ENCODE assay signal across 8 mouse cellular contexts in genomic region chr7:12977682-12978389, GRCm38 (mm10). TPM values are rescaled to one million over a fixed set of nuclear protein-coding genes. Genes with fewer than 3 reads are reported as not detected.
DNase-seq lines count a peak whose midpoint lies in the region; ATAC-seq lines count a peak whose summit lies in the region.

Zfp446 (plus strand) TSS chr7:12977848.

- ATAC-seq in hindbrain, embryonic 14.5 days (ENCODE audit: low FRiP score): peak; percentile 99

- H3K4me2 ChIP-seq in hindbrain, embryonic 14.5 days (replicated peaks): peak within 1 kb of the TSS; percentile 85

- DNase-seq in R1 (ENCODE audit: low read depth, low spot score): peak; percentile 99
- DNase-seq in cerebellum, postnatal 25 days: peak; percentile 99
- peak; percentile 96 to 98 for DNase-seq in frontal cortex, postnatal 25 days (ENCODE audit: low spot score in 2 of 2)
- peak; percentile 97 for DNase-seq in hindbrain, embryonic 14.5 days (ENCODE audit: low spot score)
- peak; percentile 99 to 100 for DNase-seq in layer of hippocampus, postnatal 36 days
- peak; percentile 100 for DNase-seq in lung, postnatal 36 days
- DNase-seq in retina, postnatal 1 day: peak; percentile 98
- peak; percentile 93 to 98 for DNase-seq in urinary bladder, adult 18-20 months (ENCODE audit: low spot score in 2 of 2)

- H3K9ac ChIP-seq in hindbrain, embryonic 14.5 days: peak within 1 kb of the TSS; percentile 70

- H3K36me3 ChIP-seq in hindbrain, embryonic 14.5 days (replicated peaks; ENCODE audit: control insufficient read depth, insufficient read depth): peaks cover 11% of the 10 kb centered on the region

- peak within 1 kb of the TSS; percentile 48 for H3K4me3 ChIP-seq in hindbrain, embryonic 14.5 days (replicated peaks; ENCODE audit: low read length)

- peaks cover 14% of the 10 kb centered on the region for H3K4me1 ChIP-seq in hindbrain, embryonic 14.5 days (replicated peaks; ENCODE audit: control insufficient read depth, insufficient read depth, low read length)

- H3K27me3 ChIP-seq in hindbrain, embryonic 14.5 days (ENCODE audit: control insufficient read depth, insufficient read depth, low read length): no peaks in the 10 kb centered on the region

- peak within 1 kb of the TSS; percentile 92 for H3K27ac ChIP-seq in hindbrain, embryonic 14.5 days

- under 1% methylated on average over 49 of the region's 49 CpGs for WGBS in hindbrain, embryonic 14.5 days

- H3K9me3 ChIP-seq in hindbrain, embryonic 14.5 days (ENCODE audit: control insufficient read depth, low read length): no peaks in the 10 kb centered on the region

RNA-seq across cellular contexts. Expression of gene Zfp446, which starts in this region (rescaled TPM):
- 6.6 and 8.9 TPM in 2 replicates for polyA plus RNA-seq in hindbrain, embryonic 14.5 days (2014; fragmentation: Nextera tagmentation; extraction: Ambion mirVana)
- total RNA-seq in layer of hippocampus, postnatal 36 days (2021): 1 to 10 TPM; 8.6 to 9.3 TPM

Comparison
In these comparisons a context has a peak if more than half of its experiments do, and no peak if none do; other contexts are left out.
1. Peak in every context shown above with its lines: DNase-seq, ATAC-seq, H3K4me3 ChIP-seq and H3K27ac ChIP-seq.